Mouse (Mus musculus) thymus, adult 18-20 months (tissue): Measurements from ENCODE around the gene March9.
A peak's percentile ranks its signal among the peaks of the same experiment; 100 is the strongest.
"Not testable (repeated sequence)": the region's sequence is repeated elsewhere in the genome, so short reads cannot be mapped to it uniquely, and the experiment has no call there.

Experiments used
- DNase-seq, 2 experiments: peaks; one replicate each; pipeline ENCODE4 v3.0.0; 2022; ENCODE audit warnings: mixed read lengths in 2 of 2

March9 gene

GRCm38 (mm10) chr10:127062503-127062902, 2.5 kb upstream of the March9 start:
- no peak for DNase-seq

- not testable (repeated sequence) for DNase-seq
Observed at GRCm38 (mm10) chr10:127062101-127062500, 2.1 kb upstream of the March9 start.

GRCm38 (mm10) chr10:127061513-127061912, 1.5 kb upstream of the March9 start:
- no peak for DNase-seq

- no peak for DNase-seq
Observed at GRCm38 (mm10) chr10:127061085-127061484, 1.1 kb upstream of the March9 start.

GRCm38 (mm10) chr10:127059174-127059967, 613 bp downstream of the March9 start:
- no peak for DNase-seq

- DNase-seq: no peak
Observed at GRCm38 (mm10) chr10:127058708-127059107, 1.3 kb downstream of the March9 start.

- DNase-seq: peak; percentile 66 to 67
Observed at GRCm38 (mm10) chr10:127058161-127058560, 1.8 kb downstream of the March9 start.

GRCm38 (mm10) chr10:127056490-127056889, 3.5 kb downstream of the March9 start:
- no peak for DNase-seq

GRCm38 (mm10) chr10:127055406-127055805, 4.6 kb downstream of the March9 start:
- no peak for DNase-seq

- no peak for DNase-seq
Observed at GRCm38 (mm10) chr10:127054646-127055045, 5.3 kb downstream of the March9 start.

GRCm38 (mm10) chr10:127050119-127050474, 9.9 kb downstream of the March9 start:
- no peak for DNase-seq

- DNase-seq: no peak
Observed at GRCm38 (mm10) chr10:127049395-127050118, 10.4 kb downstream of the March9 start.

- DNase-seq: no peak
Observed at GRCm38 (mm10) chr10:127048608-127049394, 11.2 kb downstream of the March9 start.

- no peak for DNase-seq
Observed at GRCm38 (mm10) chr10:127047954-127048353, 12.0 kb downstream of the March9 start, which contains the start of gene Cyp27b1. Cyp27b1 (plus strand) TSS chr10:127048250.

GRCm38 (mm10) chr10:127043187-127043586, 16.8 kb downstream of the March9 start:
- no peak for DNase-seq

- no peak for DNase-seq
Observed at GRCm38 (mm10) chr10:127042468-127043115, 17.4 kb downstream of the March9 start.

GRCm38 (mm10) chr10:127041774-127042338, 18.1 kb downstream of the March9 start:
- DNase-seq: peak; percentile 40 to 55

- no peak for DNase-seq
Observed at GRCm38 (mm10) chr10:127041274-127041766, 18.7 kb downstream of the March9 start, which contains the start of the genes Mettl1 and Eef1akmt3. Mettl1 (plus strand) TSS chr10:127041414. Eef1akmt3 (minus strand) TSS chr10:127041513.

GRCm38 (mm10) chr10:127040569-127041214, 19.3 kb downstream of the March9 start:
- DNase-seq: no peak

- DNase-seq: no peak
Observed at GRCm38 (mm10) chr10:127037641-127038040, 22.3 kb downstream of the March9 start.

GRCm38 (mm10) chr10:127036273-127036672, 23.7 kb downstream of the March9 start:
- DNase-seq: no peak
